Mouse (Mus musculus): ENCODE measurements around the gene Nudt15.
"Not testable (repeated sequence)": the region's sequence is repeated elsewhere in the genome, so short reads cannot be mapped to it uniquely, and the experiment has no call there.

Nudt15 gene

DNA sequence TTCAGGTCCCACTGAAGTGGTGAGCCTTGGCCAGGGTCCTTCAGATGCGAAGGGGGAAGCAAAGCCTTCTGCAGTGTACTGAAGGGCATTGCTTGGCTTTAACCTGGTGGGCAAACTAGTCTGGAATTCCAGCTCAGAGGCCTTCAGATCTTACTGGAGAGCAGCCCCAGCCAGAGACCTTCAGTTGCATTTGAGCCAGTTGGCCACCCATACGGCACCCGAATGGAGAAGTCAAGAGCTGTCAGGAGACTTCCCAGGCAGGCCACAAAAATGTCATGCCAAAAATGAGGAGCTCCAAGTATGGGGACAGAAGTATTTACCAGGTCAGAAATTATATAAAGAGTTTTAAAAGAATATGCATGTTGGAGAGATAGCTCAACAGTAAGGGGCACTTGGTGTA lies at the start of gene Nudt15:
Gene Nudt15 (minus strand): TSS at position 192 of the 400 bp plus-strand sequence.
- no peak for DNase-seq (ENCODE audit: low spot score)

DNA sequence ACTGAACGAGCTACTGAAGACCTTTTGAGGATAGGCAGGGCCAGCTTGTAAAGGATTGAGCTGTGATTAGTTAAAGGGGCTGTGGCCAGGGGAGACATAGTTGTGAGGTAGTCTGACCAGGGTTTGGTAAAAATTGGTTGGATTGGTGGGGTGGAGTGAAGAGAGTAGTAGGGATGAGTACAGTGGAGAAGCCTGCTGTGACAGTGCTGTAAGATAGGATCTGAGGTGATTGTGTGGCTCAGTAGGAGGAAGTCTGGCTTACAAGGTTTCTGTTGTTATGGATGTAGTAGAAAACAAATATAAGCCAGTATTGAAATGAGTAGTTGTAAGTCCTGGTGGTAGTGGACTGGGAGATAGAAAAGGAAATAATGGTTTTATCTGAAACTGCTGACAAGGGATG lies 44.1 kb upstream of the Nudt15 start:
- no peak for DNase-seq (ENCODE audit: low spot score)

DNA sequence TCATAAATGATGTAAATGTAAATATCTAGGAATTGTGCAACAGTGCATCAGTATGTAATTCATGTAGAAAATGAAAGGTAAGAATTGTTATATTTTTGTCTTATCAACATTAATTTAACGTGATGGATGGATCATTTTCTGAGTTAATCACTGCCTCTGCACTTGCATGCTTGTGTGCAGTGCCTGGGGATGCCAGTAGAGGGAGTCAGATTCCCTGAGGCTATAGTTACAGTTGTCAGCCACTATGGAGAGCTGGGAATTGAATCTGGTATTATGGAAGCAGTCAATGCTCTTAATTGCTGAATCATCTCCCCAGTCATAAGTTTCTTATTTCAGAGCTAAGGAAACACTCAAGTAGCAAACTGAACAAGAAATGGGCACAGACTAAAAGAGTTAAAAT lies 40.0 kb upstream of the Nudt15 start:
- DNase-seq (ENCODE audit: low spot score): no peak

DNA sequence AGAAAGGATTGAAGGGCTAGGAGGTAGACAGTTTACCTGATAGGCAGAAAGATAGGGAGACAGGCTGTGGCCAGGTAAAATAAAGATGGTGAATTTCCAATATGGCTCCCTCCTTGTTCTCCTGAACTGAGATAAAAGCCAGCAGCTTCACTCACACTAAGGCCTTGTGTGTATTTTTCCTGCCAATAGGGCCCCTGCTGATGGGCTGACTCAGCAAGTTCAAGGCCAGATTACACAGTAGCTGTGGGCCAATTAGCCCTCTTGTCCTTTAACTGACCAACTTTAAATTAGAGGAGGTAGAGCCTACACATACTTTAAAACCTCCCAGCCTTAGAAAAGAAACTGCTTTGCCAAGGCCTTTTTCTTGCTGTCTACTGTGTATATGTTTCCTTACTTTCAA lies 28.3 kb upstream of the Nudt15 start:
- DNase-seq (ENCODE audit: low spot score): no peak

DNA sequence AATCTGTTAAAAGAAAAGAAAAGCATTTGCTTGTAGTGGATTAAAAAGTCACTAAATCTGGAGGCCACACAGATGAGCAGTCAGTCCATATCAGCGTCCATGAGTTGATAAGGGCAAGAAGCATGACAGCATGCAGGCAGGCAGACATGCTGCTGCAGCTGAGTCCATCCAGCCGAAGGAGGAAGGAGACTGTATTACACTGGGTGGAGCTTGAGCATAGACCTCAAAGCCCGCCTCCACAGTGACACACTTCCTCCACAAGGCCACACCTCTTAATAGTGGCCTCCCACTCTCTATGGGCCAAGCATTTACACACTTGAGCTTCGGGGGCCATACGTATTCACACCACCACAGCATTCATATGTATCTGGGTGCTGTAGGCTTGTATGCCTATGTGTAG lies 26.0 kb upstream of the Nudt15 start:
- no peak for DNase-seq (ENCODE audit: low spot score)

DNA sequence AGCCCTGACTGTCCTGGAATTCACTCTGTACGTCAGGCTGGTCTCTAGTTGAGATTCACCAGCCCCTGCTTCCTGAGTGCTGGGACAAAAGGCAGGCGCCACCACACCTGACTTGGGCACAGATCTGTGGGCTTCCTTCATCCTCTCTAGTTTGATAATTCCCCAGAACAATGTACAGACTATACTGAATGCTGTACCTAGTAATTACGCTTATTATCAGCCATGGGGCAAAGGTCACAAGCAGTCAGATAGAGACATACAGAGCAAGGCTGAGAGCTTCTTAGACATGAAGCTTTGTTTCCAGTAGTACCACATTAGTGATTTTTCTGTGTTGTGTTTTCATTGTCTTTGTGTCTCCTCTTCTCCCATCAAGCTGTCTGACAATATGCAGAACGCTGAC lies 23.1 kb upstream of the Nudt15 start:
- no peak for DNase-seq (ENCODE audit: low spot score)

DNA sequence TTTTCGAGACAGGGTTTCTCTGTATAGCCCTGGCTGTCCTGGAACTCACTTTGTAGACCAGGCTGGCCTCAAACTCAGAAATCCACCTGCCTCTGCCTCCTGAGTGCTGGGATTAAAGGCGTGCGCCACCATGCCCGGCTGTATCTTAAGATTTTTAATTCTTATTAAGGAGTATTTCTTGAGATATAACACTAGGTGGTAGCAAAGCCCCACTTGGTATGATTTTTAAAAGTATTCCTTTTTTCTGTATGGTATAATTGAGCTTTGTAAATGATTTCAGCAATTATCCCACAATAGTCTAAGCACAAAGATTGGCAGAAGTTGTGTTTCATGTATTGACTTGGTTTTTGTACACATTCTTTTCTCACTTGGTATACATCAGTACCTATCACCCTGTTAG lies 21.8 kb upstream of the Nudt15 start:
- DNase-seq (ENCODE audit: low spot score): not testable (repeated sequence)

DNA sequence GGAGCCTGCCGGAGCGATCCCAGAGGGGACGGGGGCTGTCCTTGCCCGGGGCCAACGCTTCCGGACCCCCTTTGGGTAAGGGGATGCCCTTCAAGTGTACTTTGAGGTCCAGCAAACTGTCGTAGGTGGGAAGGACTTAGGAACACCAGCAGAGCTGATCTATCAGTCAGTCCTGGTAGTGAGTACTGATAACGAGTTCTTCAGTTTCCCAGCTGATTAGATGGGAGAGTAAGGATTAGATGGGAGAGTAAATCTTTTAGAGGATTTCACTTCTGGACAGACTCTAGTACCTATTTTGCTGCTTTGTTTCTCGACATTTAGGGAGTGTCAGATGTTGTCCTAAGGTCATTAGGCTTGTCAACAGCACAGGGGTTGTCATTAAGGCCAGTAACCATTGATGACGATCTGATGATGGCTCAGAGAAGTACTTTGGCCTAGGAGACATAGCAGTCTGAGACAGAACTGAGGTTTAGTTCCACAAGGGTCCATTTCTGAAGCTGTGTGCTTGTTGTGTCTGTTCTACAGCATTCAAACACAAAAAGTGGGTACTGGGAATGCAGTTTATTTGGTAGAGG lies 5.2 kb upstream of the Nudt15 start:
- DNase-seq (ENCODE audit: low spot score): no peak

DNA sequence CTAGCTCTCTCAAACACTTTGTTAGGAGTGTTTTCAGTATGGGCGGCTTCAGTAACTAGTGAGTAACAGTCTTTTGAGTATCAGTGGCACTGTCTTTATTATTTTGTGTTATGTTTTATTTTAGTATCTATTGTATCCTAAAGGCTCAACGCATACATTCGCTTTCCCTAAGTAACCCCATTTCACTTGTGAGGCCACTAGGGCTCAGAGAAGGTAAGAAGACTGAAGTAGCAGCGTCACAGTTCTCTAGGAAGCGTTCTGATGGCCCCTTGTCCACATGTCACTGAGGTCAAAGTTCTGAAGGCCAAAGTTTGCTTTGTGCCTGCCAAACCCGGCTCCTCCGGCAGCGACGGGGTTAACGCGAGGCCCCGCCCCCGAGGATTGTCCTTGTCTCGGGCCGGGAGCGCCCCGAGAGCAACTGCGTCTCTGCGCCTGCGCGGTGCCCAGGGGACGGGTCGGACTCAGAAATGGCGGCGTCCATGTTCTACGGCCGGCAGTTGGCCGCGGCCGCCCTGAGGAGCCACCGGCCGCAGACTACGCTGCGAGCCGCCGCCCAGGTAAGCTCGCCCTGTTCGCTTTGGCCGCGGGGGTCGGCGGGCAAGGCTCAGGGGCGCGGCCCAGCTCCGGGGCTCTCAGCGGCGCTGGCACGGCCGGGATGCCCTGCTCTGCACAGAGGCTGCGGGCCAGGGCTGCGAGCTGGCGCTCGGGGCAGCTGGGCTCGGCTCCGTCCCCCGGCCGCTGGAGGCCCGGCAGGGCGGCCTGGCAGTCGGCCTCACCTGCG lies 4.5 kb upstream of the Nudt15 start:
- DNase-seq (ENCODE audit: low spot score): peak; percentile 84

DNA sequence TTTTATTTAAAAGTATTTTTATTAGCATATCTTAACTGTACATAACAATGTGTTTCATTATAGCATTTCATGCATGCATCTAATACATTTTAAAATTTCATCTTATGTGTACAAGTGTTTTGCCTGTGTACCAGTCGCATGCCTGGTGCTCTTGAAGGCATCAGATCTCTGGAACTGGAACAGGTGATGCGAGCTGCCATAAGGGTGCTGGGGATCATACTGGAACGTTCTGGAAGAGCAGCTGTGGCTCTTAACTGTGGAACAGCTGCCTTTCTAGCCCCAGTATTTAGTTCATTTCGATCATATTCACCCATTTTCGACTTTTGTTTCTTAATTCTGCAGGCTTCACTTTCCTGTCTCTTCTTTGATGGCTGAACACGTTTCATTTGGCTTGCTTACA lies 3.1 kb upstream of the Nudt15 start:
- DNase-seq (ENCODE audit: low spot score): no peak

DNA sequence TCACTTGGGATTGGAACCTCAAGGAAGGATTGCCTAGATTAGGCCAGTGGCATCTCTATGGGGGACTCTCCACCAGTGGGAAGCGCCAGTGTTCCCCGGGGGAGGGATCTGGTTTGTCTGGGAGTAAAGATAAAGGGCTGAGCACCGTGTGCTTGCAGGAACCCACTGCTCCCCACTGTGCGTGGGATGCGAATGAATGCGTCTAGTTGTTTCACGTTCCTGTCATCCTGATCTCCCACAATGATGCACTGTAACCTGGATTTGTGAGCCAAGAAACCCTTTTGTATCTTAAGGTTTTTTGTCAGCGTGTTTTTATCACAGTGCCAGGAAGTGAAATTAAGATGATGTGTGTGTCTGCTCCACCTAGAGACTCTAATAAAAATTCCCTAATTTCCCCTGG lies 2.7 kb upstream of the Nudt15 start:
- DNase-seq (ENCODE audit: low spot score): no peak

DNA sequence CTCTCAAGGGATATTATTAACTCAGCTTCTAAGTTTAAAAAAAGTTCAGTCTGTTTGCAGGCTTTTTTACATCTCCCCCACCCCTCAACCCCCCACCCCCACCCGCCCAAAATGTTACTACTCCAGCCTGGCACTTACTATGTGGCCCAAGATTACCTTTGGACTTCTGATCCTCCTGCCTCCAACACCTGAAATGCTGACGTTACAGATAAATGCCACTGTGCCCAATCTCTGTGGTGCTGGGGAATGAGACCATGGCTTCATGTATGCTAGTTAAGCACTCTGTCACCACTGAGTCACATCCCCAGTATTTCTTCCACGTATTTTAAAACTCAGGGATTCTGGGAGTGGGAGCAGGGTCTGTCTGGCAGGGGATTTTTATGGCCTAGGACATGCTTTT lies 2.2 kb upstream of the Nudt15 start:
- DNase-seq (ENCODE audit: low spot score): no peak

DNA sequence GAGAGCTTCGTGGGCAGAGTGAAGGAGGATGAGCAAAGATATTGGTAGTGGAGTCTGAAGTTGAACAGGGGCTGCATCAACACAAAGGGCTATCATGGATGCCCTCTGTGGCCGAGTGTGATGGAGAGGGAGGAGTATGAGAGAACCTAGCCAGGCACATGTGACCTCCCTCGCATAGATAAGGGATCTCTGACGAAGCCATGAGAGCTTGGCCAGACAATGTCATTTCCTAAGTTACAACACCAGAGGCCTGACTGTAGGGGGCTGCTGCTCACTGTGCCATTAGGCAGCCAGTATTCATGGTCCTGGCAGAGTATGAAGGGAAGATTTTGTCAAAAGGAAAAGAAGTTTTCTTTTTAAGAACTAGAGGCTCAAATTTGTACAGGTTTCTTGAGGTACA lies 1.0 kb downstream of the Nudt15 start:
- DNase-seq (ENCODE audit: low spot score): no peak

DNA sequence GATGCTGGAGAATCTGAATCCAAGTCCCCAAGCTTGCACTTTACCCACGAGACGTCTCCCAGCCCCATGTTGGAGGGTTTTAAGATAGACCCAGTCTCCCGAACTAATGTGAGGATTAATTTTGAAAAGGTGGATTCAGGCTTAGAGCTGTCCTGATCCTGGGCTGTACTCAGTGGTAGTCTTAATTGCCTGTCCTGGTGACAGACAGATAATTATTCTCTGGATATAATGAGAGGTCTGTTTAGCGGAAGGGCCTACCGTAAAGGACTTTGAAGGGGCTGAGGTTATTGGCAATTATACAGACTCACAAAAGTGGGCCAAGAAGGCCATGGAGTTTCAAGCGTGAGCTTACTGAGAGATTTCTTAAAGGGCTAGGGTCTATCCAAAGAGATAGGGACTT lies 4.3 kb downstream of the Nudt15 start:
- DNase-seq (ENCODE audit: low spot score): no peak

DNA sequence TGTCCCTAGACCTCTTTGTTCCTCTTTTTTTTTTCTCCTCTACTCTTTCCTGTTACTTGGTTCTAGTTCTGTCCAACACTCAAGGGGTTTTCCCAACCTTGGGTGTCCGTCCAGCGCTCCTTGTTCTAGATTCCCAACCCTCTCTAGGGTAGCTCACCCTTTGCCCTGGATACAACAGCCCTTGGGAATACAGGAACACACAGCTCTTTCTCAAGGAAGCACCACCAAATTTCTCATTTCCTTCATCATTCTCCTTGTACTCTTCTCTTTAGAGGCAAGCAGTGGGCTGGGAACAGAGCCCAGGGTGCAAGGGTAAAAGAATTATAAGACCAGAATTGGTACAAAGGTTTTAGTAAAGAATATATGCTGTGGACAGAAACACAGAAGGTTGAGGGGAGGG lies 12.4 kb downstream of the Nudt15 start:
- DNase-seq (ENCODE audit: low spot score): no peak

DNA sequence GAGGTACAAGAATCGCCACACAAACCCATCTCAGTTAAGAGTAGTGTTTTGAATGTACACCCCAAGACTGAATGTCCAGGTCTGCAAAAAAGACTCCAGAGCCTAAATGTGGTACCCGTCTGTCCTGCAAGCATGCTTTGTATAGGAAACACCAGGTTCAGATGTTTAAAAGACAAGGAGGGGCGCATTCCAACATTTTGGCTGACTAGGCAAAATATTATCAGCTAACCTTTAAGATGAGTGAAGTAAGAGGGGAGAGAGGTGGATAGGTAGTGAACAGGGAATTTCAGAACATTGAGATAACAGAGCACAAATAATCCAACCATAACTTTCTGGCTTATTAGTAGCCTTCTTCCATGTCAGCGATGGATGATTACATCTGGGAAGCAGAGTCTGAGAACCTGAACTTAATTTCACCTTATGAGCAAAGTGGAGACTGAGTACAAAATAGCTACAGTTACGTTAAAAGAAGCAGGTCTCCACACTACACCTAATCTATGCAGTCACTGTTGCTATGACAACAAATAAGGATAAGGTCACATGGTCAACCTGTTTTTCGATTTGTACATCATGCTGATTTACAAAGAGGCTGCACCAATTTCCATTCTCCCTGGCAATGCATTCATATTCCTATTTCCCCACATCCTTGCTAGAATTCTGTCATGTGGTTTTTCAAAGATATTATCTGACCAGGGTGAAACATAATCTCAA lies 14.1 kb downstream of the Nudt15 start:
- no peak for DNase-seq (ENCODE audit: low spot score)

DNA sequence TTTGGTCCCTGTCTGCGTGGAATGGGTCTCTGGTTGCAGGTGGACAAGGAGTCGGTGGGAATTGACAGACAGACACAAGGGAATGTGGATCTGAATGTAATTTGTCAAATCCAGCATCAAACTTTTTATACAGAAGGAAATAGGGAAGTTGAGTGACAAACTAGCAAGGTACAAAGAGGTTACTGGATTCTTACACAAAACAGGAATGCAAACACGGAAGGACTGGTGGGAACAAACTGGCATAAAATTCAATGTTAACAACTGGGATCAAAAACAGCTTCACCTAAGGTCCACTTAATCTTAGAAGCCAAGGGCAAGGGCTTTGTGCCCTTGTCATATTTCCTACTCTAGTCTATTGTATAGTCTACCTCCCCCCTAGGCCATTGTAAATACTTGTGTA lies 19.4 kb downstream of the Nudt15 start:
- DNase-seq (ENCODE audit: low spot score): not testable (repeated sequence)

DNA sequence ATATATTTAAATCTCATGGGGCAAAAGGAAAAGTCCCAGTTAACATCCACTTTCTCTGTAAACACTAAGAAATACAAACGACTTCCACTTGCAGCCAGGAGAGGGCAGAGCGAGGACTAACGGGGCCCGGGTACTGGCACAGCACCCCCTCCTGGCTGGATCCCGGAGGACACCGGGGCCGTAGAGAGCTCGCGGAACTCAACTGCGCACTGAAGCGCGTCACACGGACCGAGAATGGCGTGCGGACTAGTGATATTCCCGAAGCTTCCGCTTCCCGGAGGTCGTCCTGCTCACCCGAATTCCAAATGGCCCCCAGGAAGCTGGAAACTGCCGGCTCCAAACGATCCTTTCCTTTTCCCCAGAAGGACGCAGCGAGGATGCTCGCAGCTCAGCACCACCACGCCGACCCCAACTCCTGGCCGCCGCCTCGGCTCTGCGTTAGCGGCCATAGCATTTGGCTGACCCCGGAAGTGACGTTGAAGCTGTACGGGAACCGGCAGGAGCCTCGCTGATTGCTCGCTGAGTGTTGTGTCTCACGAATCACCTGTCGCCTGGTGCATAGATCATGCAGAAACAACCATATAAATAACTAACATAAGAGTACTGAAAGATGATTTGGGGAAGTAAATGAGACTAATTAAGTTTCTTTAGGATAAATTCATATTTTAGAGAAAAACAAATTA lies 23.1 kb downstream of the Nudt15 start, which contains the start of gene Sucla2:
Gene Sucla2 (plus strand): TSS at position 554 of the 683 bp plus-strand sequence.
- DNase-seq (ENCODE audit: low spot score): peak; percentile 90

DNA sequence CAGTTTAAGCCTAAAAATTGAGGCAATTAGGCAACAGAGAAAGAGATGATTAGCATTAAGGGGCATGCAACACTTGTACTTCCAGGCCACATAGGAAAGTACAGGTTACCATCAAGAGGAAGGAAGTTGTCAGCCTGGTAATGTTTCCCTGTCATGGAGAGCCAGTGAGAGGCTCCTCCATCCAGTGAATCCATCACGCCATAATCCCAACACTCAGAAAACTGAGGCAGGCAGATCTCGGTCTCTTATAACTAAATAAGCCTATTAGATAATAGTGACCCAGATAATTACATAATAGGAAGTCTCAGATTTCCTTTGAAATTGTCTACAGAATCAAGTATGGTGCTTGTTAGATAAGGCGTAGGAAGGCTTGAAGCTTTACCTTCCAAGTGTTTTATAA lies 23.9 kb downstream of the Nudt15 start:
- DNase-seq (ENCODE audit: low spot score): no peak

DNA sequence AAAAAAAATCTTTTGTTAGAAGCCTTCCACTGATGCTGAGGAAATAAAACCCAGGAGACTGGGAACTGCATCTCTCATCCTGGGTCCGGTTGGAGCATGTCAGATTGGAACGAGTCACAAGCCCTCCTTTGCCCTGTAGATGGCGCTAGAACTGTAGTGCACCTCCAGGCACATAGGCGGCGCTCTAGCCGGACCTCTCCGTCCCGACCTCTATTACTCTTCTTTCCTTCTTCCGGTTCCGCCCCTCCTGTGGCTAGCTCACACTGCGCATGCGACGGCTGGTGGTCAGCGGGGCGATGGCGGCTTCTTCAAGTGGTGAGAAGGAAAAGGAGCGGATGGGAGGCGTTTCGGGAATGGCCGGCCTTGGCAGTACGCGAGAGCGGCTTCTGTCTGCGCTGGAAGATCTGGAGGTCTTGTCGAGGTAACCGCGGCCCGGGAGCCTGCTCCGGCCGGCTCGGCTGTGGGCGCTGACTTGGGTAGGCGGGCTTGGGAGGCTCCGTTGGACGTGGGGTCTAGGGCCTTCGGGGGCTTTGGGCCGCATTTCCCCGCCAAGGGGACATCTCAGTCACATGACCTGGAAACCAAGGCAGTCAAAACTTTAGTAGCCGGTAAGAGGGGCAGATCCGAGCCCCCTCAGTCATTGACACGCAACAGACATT lies 38.1 kb downstream of the Nudt15 start, which contains the start of gene Med4:
Gene Med4 (plus strand): TSS at position 261 of the 659 bp plus-strand sequence.
- DNase-seq (ENCODE audit: low spot score): peak; percentile 92

DNA sequence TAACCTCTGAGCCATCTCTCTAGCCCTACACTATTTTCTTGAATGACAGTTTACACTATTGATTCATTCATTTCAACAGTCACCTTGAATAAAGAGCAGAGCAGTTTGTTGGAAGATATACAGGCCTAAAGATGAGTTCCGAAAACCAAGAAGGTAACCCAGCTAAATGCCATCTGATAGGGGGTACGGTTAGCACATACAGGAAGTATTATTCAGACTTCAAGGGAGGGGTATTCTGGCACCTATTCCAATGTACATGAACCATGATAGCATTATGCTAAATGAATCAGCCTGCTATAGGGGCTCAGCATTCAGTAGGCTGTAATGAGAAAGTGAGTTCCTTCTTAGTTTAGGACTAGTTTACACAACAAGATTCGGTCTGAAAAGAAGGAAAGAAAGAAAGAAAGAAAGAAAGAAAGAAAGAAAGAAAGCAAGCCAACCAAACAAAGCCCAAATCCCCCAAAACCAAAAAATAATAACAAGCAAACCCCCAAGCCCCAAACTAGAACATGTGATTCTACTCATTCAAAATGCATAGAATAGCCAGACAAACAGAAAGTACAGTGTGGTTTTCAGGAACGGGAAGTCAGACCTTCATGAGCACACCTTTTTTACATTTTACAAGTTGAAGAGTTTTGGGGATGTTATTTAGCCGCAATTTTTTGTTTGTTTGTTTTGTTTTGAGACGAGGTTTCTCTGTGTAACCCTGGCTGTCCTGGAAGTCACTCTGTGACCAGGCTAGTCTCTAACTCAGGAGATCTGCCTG lies 39.2 kb downstream of the Nudt15 start:
- DNase-seq (ENCODE audit: low spot score): no peak

All from spleen, adult 12 weeks (tissue).